Mouse (Mus musculus) bone marrow, adult 2 months (tissue): ENCODE measurements around the gene Cstf3. TPM values are rescaled to one million over a fixed set of nuclear protein-coding genes. Genes with fewer than 3 reads are reported as not detected.

Experiments
- H3K27ac ChIP-seq: fragments of 200-500 bp; 2 replicates; pipeline ENCODE4 v1.5.1; 2012; ENCODE audit warnings: low read depth, mild to moderate bottlenecking, control low read depth, inconsistent platforms, low read length; ENCODE audit not compliant: control insufficient read depth, poor library complexity, insufficient read depth
- H3K4me1 ChIP-seq: fragments of 200-500 bp; 2 replicates; pipeline ENCODE4 v1.6.1; 2011; ENCODE audit warnings: low read length; ENCODE audit not compliant: control insufficient read depth, insufficient read depth
- H3K4me3 ChIP-seq: fragments of 200-500 bp; replicated peaks from 2 replicates; pipeline ENCODE3; 2011; ENCODE audit warnings: mild to moderate bottlenecking, low read depth, low read length, control low read depth; ENCODE audit not compliant: control insufficient read depth
- CTCF ChIP-seq: fragments of 200-500 bp; IDR thresholded peaks from 2 replicates; pipeline ENCODE4 v1.5.1; 2011; ENCODE audit warnings: low read length, control low read depth; ENCODE audit not compliant: control insufficient read depth, insufficient read depth
- POLR2A ChIP-seq: fragments of 200-500 bp; IDR thresholded peaks from 2 replicates; pipeline ENCODE4 v1.6.1; 2011; ENCODE audit warnings: low read depth, mild to moderate bottlenecking, control low read depth, low read length, borderline replicate concordance; ENCODE audit not compliant: control insufficient read depth
- WGBS: fragments of 180-500 bp; shearing (Covaris S2); methylation state at CpG from one replicate; pipeline ENCODE4 v1.1.7; 2018; 5-methylcytosine and 5-hydroxymethylcytosine counted together
- polyA plus RNA-seq: library from polyadenylated mRNA; stranded (reverse); fragments of >200 nt; gene quantifications from 2 replicates; pipeline ENCODE4 v1.2.4, GENCODE M21; 2011; ENCODE audit warnings: low replicate concordance; ENCODE audit not compliant: missing spikeins, insufficient read depth, insufficient read length

Cstf3 gene
- polyA plus RNA-seq, 1 experiment, result 26.7 TPM

DNA sequence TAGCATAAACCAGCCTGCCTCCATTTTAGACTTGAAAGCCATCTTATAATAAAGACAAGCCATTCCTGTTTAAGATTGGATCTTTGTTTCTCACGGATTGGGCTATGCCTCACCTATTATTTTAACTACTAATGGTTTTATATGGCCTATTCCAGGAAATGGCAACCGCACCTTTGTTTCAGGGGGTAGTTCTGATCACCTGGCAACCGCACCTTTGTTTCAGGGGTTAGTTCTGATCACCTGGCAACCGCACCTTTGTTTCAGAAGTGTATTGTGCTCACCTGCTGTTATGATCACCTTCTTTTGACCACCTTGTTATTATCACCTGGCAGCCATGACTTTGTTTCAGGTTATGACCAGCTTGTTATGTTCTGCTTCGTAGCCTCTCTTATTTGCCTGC is 1.8 kb upstream of the Cstf3 start:
- Histone ChIP-seq H3K4me3 (no peak overlapping the region), H3K4me1 (no peaks in the 10 kb centered on the region; the same call in none of the 2 replicates), H3K27ac (no peak overlapping the region)
- WGBS, result 92% methylated on average over 5 of the region's 5 CpGs
- TF ChIP-seq CTCF, result no peak
- no peak for TF ChIP-seq POLR2A

DNA sequence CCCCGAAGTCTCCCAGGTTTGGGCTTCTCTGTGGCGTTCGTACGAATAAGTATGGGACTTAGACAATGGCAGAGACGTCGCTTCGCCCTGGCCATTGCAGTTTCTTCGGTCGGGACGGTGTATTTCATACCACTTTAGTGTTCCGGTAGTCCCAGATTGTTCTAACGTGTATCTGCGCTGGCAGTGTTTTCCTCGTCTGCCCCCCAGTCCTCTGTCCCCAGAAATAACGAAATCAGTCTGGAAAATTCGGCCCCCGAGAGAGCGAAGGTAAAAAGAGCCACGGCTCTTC is 450 bp downstream of the Cstf3 start:
- Histone ChIP-seq H3K4me1 (no peaks in the 10 kb centered on the region; the same call in none of the 2 replicates), H3K27ac (peak overlapping the region; percentile 60), H3K4me3 (peak overlapping the region; percentile 89)
- TF ChIP-seq CTCF (no peak), POLR2A (no peak)
- WGBS, result under 1% methylated on average over 19 of the region's 19 CpGs

DNA sequence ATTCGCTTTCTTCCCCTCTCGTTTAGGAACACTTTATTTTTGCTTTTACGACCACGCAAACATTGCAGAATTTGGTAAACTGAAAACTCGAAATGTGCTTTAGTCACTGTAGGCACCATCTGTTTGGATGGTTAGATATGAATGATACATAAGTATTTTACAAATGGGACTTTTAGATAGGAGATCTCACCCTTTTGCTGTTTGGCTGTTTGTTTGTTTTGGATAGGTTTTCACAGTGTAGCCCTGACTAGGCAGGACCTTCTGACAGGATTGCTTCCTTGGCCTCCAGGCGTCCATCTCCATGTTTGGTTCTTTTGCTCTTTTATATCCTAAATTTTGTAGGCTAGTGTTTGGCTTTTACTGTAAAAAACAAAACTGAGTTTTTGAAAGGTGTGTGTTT is 818 bp downstream of the Cstf3 start:
- H3K27ac ChIP-seq, result no peak overlapping the region; the same call in 1 of the 2 replicates

DNA sequence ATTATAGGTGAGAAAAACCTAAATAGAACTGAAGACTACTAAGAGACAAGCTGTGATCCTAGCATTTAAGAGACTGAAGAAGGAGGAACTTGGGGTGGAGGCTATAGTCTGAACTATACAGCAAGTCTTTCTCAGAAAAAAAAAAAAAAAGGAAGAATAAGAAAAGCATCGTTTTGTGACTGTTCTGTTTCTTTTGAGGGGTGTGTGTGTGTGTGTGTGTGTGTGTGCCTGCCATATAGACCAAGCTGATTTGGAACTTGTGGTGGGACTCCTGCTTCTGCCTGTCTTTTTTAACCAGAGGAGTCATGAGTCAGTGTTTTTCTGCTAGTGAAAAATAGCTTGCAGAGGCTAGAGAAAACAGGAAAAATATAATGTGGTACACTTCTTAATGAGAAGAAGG is 4.7 kb downstream of the Cstf3 start:
- 0% methylated on average over 1 of the region's 1 CpGs for WGBS
- H3K27ac ChIP-seq, result no peak overlapping the region

More for the DNA sequence above, 818 bp downstream of the Cstf3 start:
- Histone ChIP-seq H3K4me3 (peak overlapping the region; percentile 89), H3K4me1 (no peaks in the 10 kb centered on the region; the same call in none of the 2 replicates)
- WGBS, result 2% methylated on average over 6 of the region's 6 CpGs
- TF ChIP-seq POLR2A (no peak), CTCF (no peak)

DNA sequence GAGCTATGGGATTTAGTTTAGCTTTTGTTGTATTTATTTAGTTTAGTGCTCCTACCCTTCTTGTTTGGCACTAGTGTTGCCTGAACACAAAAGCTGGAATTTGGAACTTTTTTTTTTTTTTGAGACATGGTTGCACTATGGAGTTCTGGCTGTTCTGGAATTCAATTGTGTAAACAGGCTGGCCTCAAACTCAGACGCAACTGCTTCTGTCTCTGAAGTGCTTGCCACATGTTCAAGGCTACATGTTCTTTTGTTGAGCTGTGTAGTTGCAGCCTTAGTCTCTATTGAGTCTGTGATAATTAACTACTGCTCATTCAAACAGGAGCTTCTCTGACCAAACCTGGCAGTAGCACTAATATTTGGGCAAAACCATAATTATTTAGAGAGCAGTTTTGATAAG is 13.1 kb downstream of the Cstf3 start:
- no peaks in the 10 kb centered on the region for H3K4me1 ChIP-seq
- TF ChIP-seq POLR2A (no peak), CTCF (no peak)
- 71% methylated on average over 1 of the region's 1 CpGs for WGBS
- no peak overlapping the region for H3K4me3 ChIP-seq
- H3K27ac ChIP-seq, result no peak overlapping the region

More for the DNA sequence above, 4.7 kb downstream of the Cstf3 start:
- TF ChIP-seq POLR2A (no peak), CTCF (no peak)
- no peak overlapping the region for H3K4me3 ChIP-seq
- no peaks in the 10 kb centered on the region; the same call in none of the 2 replicates for H3K4me1 ChIP-seq

DNA sequence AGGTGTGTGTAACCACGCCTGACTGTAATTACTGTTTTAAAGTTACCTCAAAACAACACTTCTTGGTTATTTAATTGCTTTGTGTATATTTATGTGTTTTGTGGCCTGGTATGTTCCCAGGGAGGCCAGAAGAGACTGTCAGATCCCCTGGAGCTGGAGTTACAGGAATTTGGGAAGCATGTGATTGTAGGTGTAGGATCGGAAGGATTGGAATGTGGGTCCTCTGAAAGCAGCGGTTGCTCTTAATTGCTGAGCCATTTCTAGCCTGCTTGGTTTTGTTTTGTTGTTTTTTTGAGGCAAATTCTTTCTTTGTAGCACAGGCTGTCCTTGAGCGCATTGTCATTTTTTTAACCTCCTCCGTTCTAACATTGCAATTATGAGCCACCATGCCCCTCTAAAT is 14.4 kb downstream of the Cstf3 start:
- Histone ChIP-seq H3K4me3 (no peak overlapping the region), H3K27ac (no peak overlapping the region), H3K4me1 (no peaks in the 10 kb centered on the region)
- WGBS, result 91% methylated on average over 5 of the region's 5 CpGs
- TF ChIP-seq CTCF (no peak), POLR2A (no peak)

DNA sequence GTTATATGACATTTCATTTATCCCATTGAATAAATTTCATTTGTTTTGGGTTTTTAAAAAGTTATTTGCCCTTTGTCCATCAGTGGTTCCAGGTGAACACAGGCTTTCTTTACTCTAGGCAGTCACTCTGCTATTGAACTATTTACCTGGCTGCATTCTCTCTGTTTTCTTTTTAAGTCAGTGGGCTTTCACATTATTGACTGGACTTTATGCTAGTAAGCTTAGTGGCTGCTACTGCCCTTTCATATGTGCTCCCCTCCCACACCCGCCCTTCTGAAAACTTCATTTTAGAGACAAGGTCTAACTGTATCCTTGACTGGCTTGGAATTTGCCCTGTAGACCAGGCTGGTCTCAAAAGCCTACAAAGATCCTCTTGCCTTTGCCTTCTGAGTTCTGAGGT is 15.2 kb downstream of the Cstf3 start:
- TF ChIP-seq POLR2A (no peak), CTCF (no peak)
- 78% methylated on average over 1 of the region's 1 CpGs for WGBS
- Histone ChIP-seq H3K4me1 (no peaks in the 10 kb centered on the region), H3K27ac (no peak overlapping the region), H3K4me3 (no peak overlapping the region)

DNA sequence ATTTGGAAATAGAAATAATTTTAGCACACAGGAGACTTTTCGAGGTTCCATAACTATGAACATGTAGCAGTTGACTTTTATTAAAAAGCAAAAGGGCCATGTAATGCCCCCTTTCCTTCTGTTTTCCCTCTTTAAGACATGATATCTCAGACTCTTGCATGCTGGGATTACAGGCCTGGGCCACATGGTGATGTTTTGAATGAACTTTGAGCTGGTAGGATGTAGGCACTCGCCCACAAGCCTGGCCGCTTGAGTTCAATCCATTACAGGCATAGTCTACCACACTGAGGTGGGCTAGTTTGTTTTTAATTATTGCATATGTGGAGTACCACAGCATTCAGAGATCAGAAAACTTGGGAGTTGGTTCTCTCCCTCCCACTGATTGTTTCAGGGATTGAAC is 24.5 kb downstream of the Cstf3 start:
- Histone ChIP-seq H3K27ac (no peak overlapping the region), H3K4me3 (no peak overlapping the region), H3K4me1 (no peaks in the 10 kb centered on the region)
- WGBS, result 89% methylated on average over 3 of the region's 3 CpGs
- TF ChIP-seq POLR2A, result no peak
- no peak for TF ChIP-seq CTCF
